Mouse (Mus musculus) megakaryocyte, embryonic 14.5 days (primary cell): ENCODE measurements at regions not wholly inside any gene's neighbourhood (a gene's known extent, or its start where the extent isn't known, plus 50 kb on each side); places are given as distances from the start of the nearest gene placed in this dataset.

Experiments
- FLI1 ChIP-seq: IDR thresholded peaks from 2 replicates; pipeline ENCODE4 v1.6.1; 2012; ENCODE audit warnings: low read length, inconsistent platforms, mixed read lengths
- GATA1 ChIP-seq: IDR thresholded peaks from 3 replicates; pipeline ENCODE4 v1.6.1; 2012; ENCODE audit warnings: mixed read lengths, low read length, inconsistent platforms, borderline replicate concordance

GRCm38 (mm10) chr9:31654747-31655146 lies 190.5 kb upstream of the Tmem45b start:
- no peak for TF ChIP-seq GATA1
- TF ChIP-seq FLI1 = no peak
